ENCODE assay signal across 25 mouse cellular contexts in the genomic region with DNA sequence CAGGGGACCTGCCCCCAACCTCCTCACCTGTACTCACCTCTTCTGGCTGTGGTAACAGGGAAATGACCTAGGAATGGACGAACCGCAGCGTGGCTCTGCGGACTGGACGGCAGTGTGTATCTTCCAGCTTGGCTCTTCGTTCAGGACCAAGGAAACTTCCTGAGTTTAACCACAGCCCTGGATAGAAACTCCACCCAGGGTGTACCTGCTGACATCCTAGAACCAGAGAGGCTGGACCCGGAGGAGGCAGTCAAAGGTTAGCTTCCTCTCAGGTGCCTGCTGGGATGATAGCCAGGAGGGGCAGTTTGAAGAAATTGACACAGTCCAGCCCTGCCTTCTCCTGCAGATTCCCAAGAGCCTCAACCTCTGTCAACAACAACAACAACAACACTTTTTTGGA. TPM values are rescaled to one million over a fixed set of nuclear protein-coding genes. Genes with fewer than 3 reads are reported as not detected.
DNase-seq lines count a peak whose midpoint lies in the region; ATAC-seq and TF ChIP-seq lines count a peak whose summit lies in the region.
"Had no signal": no experiment of that assay in that cellular context is flagged by ENCODE, and none has a peak within 500 bp of the region (broad histone marks: within the 10 kb centered on the region; RNA-seq: fewer than 3 reads in every experiment).

Fut2 (minus strand) TSS at position 234 of the 400 bp plus-strand sequence.

- H3K27ac ChIP-seq in kidney, embryonic 16.5 days (ENCODE audit: low read length), result no peak within 1 kb of the TSS
- no peak within 1 kb of the TSS for H3K27ac ChIP-seq in kidney, embryonic 14.5 days (ENCODE audit: low read depth, low read length)
- no peak within 1 kb of the TSS for H3K27ac ChIP-seq in embryonic facial prominence, embryonic 13.5 days
- 0 out of 2 replicates have a peak within 1 kb of the TSS, but pooled peaks have one; percentile 11 for H3K27ac ChIP-seq in intestine, embryonic 15.5 days
- H3K27ac ChIP-seq in small intestine, adult 2 months (ENCODE audit: insufficient read depth, low read depth, low read length), result no peak within 1 kb of the TSS
- H3K27ac ChIP-seq: embryonic facial prominence, embryonic 12.5 days; forebrain, embryonic 15.5 days; liver, embryonic 15.5 days; neural tube, embryonic 12.5 days had no signal

- H3K4me2 ChIP-seq in kidney, embryonic 16.5 days (replicated peaks; ENCODE audit: low read depth, low read length), result 0 out of 2 replicates have a peak within 1 kb of the TSS, but pooled peaks have one; percentile 10
- H3K4me2 ChIP-seq in kidney, embryonic 14.5 days (replicated peaks; ENCODE audit: low read depth, low read length), result no peak within 1 kb of the TSS
- peak within 1 kb of the TSS; percentile 16; the same call in 1 of the 2 replicates for H3K4me2 ChIP-seq in embryonic facial prominence, embryonic 13.5 days
- peak within 1 kb of the TSS; percentile 33 for H3K4me2 ChIP-seq in intestine, embryonic 15.5 days (replicated peaks)
- H3K4me2 ChIP-seq: embryonic facial prominence, embryonic 12.5 days; forebrain, embryonic 15.5 days; heart, embryonic 12.5 days; liver, embryonic 15.5 days; neural tube, embryonic 12.5 days had no signal

- H3K9me3 ChIP-seq in kidney, embryonic 16.5 days (ENCODE audit: low read length), result peaks cover 4% of the 10 kb centered on the region; the same call in 1 of the 2 replicates
- no peaks in the 10 kb centered on the region for H3K9me3 ChIP-seq in kidney, embryonic 14.5 days (ENCODE audit: control insufficient read depth, low read length)
- H3K9me3 ChIP-seq in embryonic facial prominence, embryonic 13.5 days, result peaks cover 3% of the 10 kb centered on the region; the same call in 1 of the 2 replicates
- H3K9me3 ChIP-seq in intestine, embryonic 15.5 days, result no peaks in the 10 kb centered on the region
- H3K9me3 ChIP-seq: embryonic facial prominence, embryonic 12.5 days; liver, embryonic 15.5 days; neural tube, embryonic 12.5 days had no signal

- no peak for TF ChIP-seq POLR2A in small intestine, adult 2 months (IDR thresholded peaks at IDR 0.05; ENCODE audit: low read depth, low read length)

- intact Hi-C loops in left cerebral cortex, postnatal 25 days (cut with DNase I), result no loop called here

- WGBS in kidney, embryonic 16.5 days, result 74% methylated on average over 7 of the region's 7 CpGs
- WGBS in kidney, embryonic 14.5 days, result 80% methylated on average over 7 of the region's 7 CpGs
- WGBS in embryonic facial prominence, embryonic 13.5 days, result 74% methylated on average over 7 of the region's 7 CpGs
- WGBS in intestine, embryonic 15.5 days, result 67% methylated on average over 7 of the region's 7 CpGs
- 39% methylated on average over 7 of the region's 7 CpGs for WGBS in small intestine, adult 2 months

- no peak for TF ChIP-seq CTCF in small intestine, adult 2 months (IDR thresholded peaks at IDR 0.05; ENCODE audit: extremely low read depth, insufficient read length, insufficient replicate concordance, low read depth, low read length)

- 0 out of 2 replicates have a peak within 1 kb of the TSS, but pooled peaks have one; percentile 26 for H3K9ac ChIP-seq in kidney, embryonic 16.5 days (replicated peaks; ENCODE audit: low read length)
- no peak within 1 kb of the TSS for H3K9ac ChIP-seq in kidney, embryonic 14.5 days (ENCODE audit: low read depth, low read length)
- 0 out of 2 replicates have a peak within 1 kb of the TSS, but pooled peaks have one; percentile 16 for H3K9ac ChIP-seq in embryonic facial prominence, embryonic 13.5 days
- peak within 1 kb of the TSS; percentile 23; the same call in 1 of the 2 replicates for H3K9ac ChIP-seq in intestine, embryonic 15.5 days
- H3K9ac ChIP-seq: embryonic facial prominence, embryonic 12.5 days; forebrain, embryonic 15.5 days; heart, embryonic 12.5 days; liver, embryonic 15.5 days; neural tube, embryonic 12.5 days had no signal

- H3K4me3 ChIP-seq in kidney, embryonic 16.5 days (ENCODE audit: low read length), result no peak within 1 kb of the TSS
- H3K4me3 ChIP-seq in kidney, embryonic 14.5 days (ENCODE audit: low read length), result no peak within 1 kb of the TSS
- no peak within 1 kb of the TSS for H3K4me3 ChIP-seq in embryonic facial prominence, embryonic 13.5 days
- H3K4me3 ChIP-seq in intestine, embryonic 15.5 days (replicated peaks), result peak within 1 kb of the TSS; percentile 18
- peak within 1 kb of the TSS; percentile 32 for H3K4me3 ChIP-seq in small intestine, adult 2 months (ENCODE audit: low read depth, low read length)
- H3K4me3 ChIP-seq: embryonic facial prominence, embryonic 12.5 days; forebrain, embryonic 15.5 days; heart, embryonic 12.5 days; liver, embryonic 15.5 days; neural tube, embryonic 12.5 days had no signal

- peaks cover 19% of the 10 kb centered on the region for H3K4me1 ChIP-seq in kidney, embryonic 16.5 days (ENCODE audit: insufficient read depth, low read length)
- H3K4me1 ChIP-seq in kidney, embryonic 14.5 days (ENCODE audit: control insufficient read depth, insufficient read depth, low read length), result peaks cover 20% of the 10 kb centered on the region; the same call in 1 of the 2 replicates
- H3K4me1 ChIP-seq in embryonic facial prominence, embryonic 13.5 days, result peaks cover 19% of the 10 kb centered on the region
- peaks cover 23% of the 10 kb centered on the region for H3K4me1 ChIP-seq in intestine, embryonic 15.5 days (replicated peaks)
- peaks cover 2% of the 10 kb centered on the region; the same call in 1 of the 2 replicates for H3K4me1 ChIP-seq in small intestine, adult 2 months (ENCODE audit: control insufficient read depth, insufficient read depth, insufficient read length, low read length)
- H3K4me1 ChIP-seq: forebrain, embryonic 15.5 days; liver, embryonic 15.5 days had no signal

- peak; percentile 42; the same call in 1 of the 2 replicates for ATAC-seq in kidney, embryonic 16.5 days (ENCODE audit: low FRiP score, low TSS enrichment)
- ATAC-seq in kidney, embryonic 14.5 days (ENCODE audit: low FRiP score, low TSS enrichment), result no peak
- no peak for ATAC-seq in embryonic facial prominence, embryonic 13.5 days (ENCODE audit: insufficient number of reproducible peaks, insufficient read depth, low FRiP score, low TSS enrichment, low read depth)
- ATAC-seq in intestine, embryonic 15.5 days, result peak; percentile 59; the same call in 1 of the 2 replicates
- ATAC-seq: forebrain, embryonic 15.5 days had no signal

- no peak for DNase-seq in left cerebral cortex, postnatal 25 days (ENCODE audit: low spot score in 2 of 2)
- no peak for DNase-seq in spleen, postnatal 14 days (ENCODE audit: low spot score in 2 of 2)
- no peak for DNase-seq in cerebellum, adult 11 months
- DNase-seq: cerebellum, adult 11-12 months; cerebellum, postnatal 10 days; gastrocnemius, postnatal 25 days; heart, adult 18-20 months; heart, postnatal 10 days; kidney, postnatal 10 days; layer of hippocampus, postnatal 36 days; lung, postnatal 36 days; midbrain, embryonic 14.5 days; right cerebral cortex, postnatal 14 days; spleen, adult 18-20 months had no signal

- H3K36me3 ChIP-seq in kidney, embryonic 16.5 days (ENCODE audit: insufficient read depth, low read length), result no peaks in the 10 kb centered on the region
- H3K36me3 ChIP-seq in kidney, embryonic 14.5 days (ENCODE audit: control insufficient read depth, insufficient read depth, low read length), result no peaks in the 10 kb centered on the region
- no peaks in the 10 kb centered on the region for H3K36me3 ChIP-seq in embryonic facial prominence, embryonic 13.5 days
- H3K36me3 ChIP-seq in intestine, embryonic 15.5 days, result no peaks in the 10 kb centered on the region
- no peaks in the 10 kb centered on the region for H3K36me3 ChIP-seq in small intestine, adult 2 months (ENCODE audit: control insufficient read depth, insufficient read depth, low read length)
- H3K36me3 ChIP-seq: embryonic facial prominence, embryonic 12.5 days; forebrain, embryonic 15.5 days; heart, embryonic 12.5 days; liver, embryonic 15.5 days; neural tube, embryonic 12.5 days had no signal

- H3K27me3 ChIP-seq in kidney, embryonic 16.5 days (ENCODE audit: insufficient read depth, low read length), result no peaks in the 10 kb centered on the region
- H3K27me3 ChIP-seq in kidney, embryonic 14.5 days (ENCODE audit: control insufficient read depth, insufficient read depth, low read length), result no peaks in the 10 kb centered on the region
- no peaks in the 10 kb centered on the region for H3K27me3 ChIP-seq in embryonic facial prominence, embryonic 13.5 days
- no peaks in the 10 kb centered on the region; the same call in 1 of the 2 replicates for H3K27me3 ChIP-seq in intestine, embryonic 15.5 days (replicated peaks)
- peaks cover 47% of the 10 kb centered on the region for H3K27me3 ChIP-seq in small intestine, adult 2 months (ENCODE audit: control insufficient read depth, insufficient read depth, low read length)
- H3K27me3 ChIP-seq: embryonic facial prominence, embryonic 12.5 days; forebrain, embryonic 15.5 days; heart, embryonic 12.5 days; liver, embryonic 15.5 days; neural tube, embryonic 12.5 days had no signal

RNA-seq across cellular contexts. Expression of gene Fut2, which starts in this region (rescaled TPM):
- 0.32 and 0.57 TPM in 2 replicates for polyA plus RNA-seq in kidney, embryonic 16.5 days (2015; fragmentation: Nextera tagmentation; extraction: Ambion mirVana)
- 0.26 and 0.31 TPM in 2 replicates for polyA plus RNA-seq in kidney, embryonic 14.5 days (2014; fragmentation: Nextera tagmentation; extraction: Ambion mirVana)
- 0.45 and 0.54 TPM in 2 replicates for polyA plus RNA-seq in embryonic facial prominence, embryonic 13.5 days (2015; fragmentation: Nextera tagmentation; extraction: Ambion mirVana)
- 12.2 and 12.8 TPM in 2 replicates for polyA plus RNA-seq in intestine, embryonic 15.5 days (2015; fragmentation: Nextera tagmentation; extraction: Ambion mirVana)
- polyA plus RNA-seq in small intestine, adult 2 months (2012; rRNA removed), result 1.2 and 18.4 TPM in 2 replicates
- total RNA-seq in left cerebral cortex, postnatal 25 days (2021), result under 1 TPM in 1 of 2 experiments, not detected in 1; 0.21 TPM
- total RNA-seq: megakaryocyte-erythroid progenitor cell, adult 5-6 weeks had no signal
- polyA plus RNA-seq: liver, embryonic 15.5 days had no signal

Comparison
In these comparisons a context has a peak if more than half of its experiments do, and no peak if none do; other contexts are left out.
1. Peak in ATAC-seq, H3K9ac ChIP-seq and H3K4me2 ChIP-seq in kidney, embryonic 16.5 days; RNA of the gene not detected or under 1 TPM.
2. H3K4me3 ChIP-seq: peak in intestine, embryonic 15.5 days (single experiment) and small intestine, adult 2 months (single experiment); none in kidney, embryonic 16.5 days (single experiment), kidney, embryonic 14.5 days (single experiment) and embryonic facial prominence, embryonic 13.5 days (single experiment).